Mouse (Mus musculus): Measurements from ENCODE around the gene Klhl21. TPM values are rescaled to one million over a fixed set of nuclear protein-coding genes. Genes with fewer than 3 reads are reported as not detected.

The Klhl21 gene
- 10.6 and 10.9 TPM in 2 replicates for polyA plus RNA-seq (2015; fragmentation: Nextera tagmentation; extraction: Ambion mirVana)

DNA sequence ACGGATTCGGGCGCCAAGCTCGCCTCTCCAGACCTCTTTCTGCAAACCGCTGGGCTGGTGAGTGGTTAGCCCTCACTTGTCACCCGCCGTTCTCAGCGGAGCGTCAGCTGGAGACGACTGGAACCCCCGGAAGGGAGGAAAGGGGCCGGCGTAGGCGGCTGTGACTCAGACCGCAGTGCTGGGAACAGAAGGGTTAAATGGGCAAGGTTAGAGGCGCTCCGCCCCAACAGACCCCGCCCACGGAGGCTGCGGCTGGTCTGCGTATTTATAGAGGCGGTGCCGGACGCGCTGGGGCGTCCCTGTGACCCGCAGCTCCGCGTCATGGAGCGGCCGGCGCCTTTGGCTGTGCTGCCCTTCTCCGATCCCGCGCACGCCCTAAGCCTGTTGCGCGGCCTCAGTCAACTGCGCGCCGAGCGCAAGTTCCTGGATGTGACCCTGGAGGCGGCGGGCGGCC lies at the start of gene Klhl21:
Gene Klhl21, plus strand, starts transcription at position 182 of the 454 bp plus-strand sequence.
- peak; percentile 93 for ATAC-seq
- Histone ChIP-seq H3K9ac (peak within 1 kb of the TSS; percentile 65), H3K27me3 (replicated peaks) (no peaks in the 10 kb centered on the region), H3K4me1 (replicated peaks) (peaks cover 38% of the 10 kb centered on the region), H3K36me3 (no peaks in the 10 kb centered on the region), H3K9me3 (no peaks in the 10 kb centered on the region), H3K4me3 (replicated peaks) (peak within 1 kb of the TSS; percentile 79), H3K4me2 (replicated peaks) (peak within 1 kb of the TSS; percentile 96), H3K27ac (peak within 1 kb of the TSS; percentile 91)
- WGBS = under 1% methylated on average over 45 of the region's 45 CpGs

DNA sequence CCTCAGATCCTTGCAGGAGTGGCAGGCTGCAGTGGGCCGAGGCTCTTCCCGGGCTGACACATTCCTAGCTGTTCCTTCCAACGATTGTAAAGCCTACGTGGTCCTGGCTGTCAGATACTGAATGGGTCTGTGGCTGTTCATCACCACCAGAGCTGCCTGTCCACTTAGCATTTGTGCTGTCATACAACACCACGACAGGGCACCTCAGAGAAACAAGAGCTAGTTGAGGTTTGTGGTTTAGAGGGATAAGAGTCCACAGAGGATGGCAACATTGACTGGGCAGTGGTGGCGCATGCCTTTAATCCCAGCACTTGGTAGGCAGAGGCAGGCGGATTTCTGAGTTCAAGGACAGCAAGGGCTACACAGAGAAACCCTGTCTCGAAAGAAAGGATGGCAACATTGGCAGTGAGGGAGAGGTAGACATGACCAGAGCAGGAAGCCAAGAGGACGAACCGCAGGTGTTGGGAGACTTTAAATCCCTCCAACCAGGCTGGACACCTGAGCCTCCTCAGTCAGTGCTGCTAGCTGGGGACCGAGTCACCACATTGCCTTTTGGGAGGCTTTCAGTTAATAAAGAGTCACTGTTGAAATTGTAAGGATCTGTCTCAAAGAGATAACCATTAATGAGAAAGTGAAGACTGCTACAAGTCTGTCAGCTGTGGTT lies 48.6 kb upstream of the Klhl21 start:
- H3K36me3 ChIP-seq = peaks cover 50% of the 10 kb centered on the region
- H3K9me3 ChIP-seq = no peaks in the 10 kb centered on the region
- no peak for ATAC-seq
- H3K4me3 ChIP-seq (replicated peaks) = no peak overlapping the region
- no peak overlapping the region for H3K9ac ChIP-seq
- H3K27me3 ChIP-seq (replicated peaks) = no peaks in the 10 kb centered on the region
- no peak overlapping the region for H3K27ac ChIP-seq
- H3K4me1 ChIP-seq (replicated peaks) = no peaks in the 10 kb centered on the region
- H3K4me2 ChIP-seq (replicated peaks) = no peak overlapping the region
- whole genome bisulfite sequencing = 90% methylated on average over 11 of the region's 11 CpGs

DNA sequence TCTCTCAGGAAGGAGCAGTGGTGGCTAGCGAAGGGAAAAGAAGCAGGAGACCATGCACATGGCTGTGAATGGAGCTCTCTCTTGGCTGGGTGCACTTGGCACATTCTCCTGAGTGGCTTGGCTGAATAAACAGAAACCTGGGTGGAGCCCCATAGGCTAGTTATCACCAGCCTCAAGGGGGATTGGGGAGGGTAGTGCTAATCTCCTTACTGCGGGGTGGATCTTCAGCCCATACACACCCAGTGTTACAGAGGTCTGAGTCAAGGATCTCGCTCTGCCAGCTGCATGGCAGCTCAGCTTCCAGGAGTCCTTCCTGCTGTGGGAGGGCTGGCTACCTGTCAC lies 48.1 kb upstream of the Klhl21 start:
- Histone ChIP-seq H3K4me2 (replicated peaks) (no peak overlapping the region), H3K9me3 (no peaks in the 10 kb centered on the region), H3K27ac (no peak overlapping the region), H3K9ac (no peak overlapping the region), H3K4me1 (replicated peaks) (no peaks in the 10 kb centered on the region), H3K36me3 (peaks cover 50% of the 10 kb centered on the region), H3K4me3 (replicated peaks) (no peak overlapping the region), H3K27me3 (replicated peaks) (no peaks in the 10 kb centered on the region)
- WGBS = 68% methylated on average over 3 of the region's 3 CpGs
- peak; percentile 92 for ATAC-seq

DNA sequence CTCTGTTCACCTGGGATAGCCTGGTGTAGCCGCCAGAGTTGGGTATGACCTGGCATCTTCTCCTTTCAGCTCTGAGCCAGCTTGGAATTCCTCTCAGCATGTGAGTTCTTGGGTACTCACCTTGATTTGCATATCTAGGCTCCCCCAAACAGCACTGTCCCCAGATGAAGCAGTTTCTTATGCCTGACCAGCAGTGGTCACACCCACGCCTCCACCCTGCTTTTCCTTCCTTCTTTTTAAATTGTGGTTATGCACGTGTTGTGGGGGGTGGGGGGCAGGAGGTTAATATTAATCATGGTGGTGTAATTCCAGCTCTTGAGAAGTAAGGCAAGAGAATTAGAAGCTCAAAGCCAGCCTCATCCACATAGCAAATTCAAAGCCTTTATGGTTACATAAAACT lies 45.8 kb upstream of the Klhl21 start:
- H3K36me3 ChIP-seq = peaks cover 30% of the 10 kb centered on the region; the same call in 1 of the 2 replicates
- H3K4me2 ChIP-seq (replicated peaks) = no peak overlapping the region
- 86% methylated on average over 3 of the region's 3 CpGs for WGBS
- H3K27ac ChIP-seq = no peak overlapping the region
- H3K9me3 ChIP-seq = no peaks in the 10 kb centered on the region
- ATAC-seq = no peak
- no peak overlapping the region for H3K4me3 ChIP-seq (replicated peaks)
- no peaks in the 10 kb centered on the region for H3K27me3 ChIP-seq (replicated peaks)
- H3K4me1 ChIP-seq (replicated peaks) = no peaks in the 10 kb centered on the region
- no peak overlapping the region for H3K9ac ChIP-seq

DNA sequence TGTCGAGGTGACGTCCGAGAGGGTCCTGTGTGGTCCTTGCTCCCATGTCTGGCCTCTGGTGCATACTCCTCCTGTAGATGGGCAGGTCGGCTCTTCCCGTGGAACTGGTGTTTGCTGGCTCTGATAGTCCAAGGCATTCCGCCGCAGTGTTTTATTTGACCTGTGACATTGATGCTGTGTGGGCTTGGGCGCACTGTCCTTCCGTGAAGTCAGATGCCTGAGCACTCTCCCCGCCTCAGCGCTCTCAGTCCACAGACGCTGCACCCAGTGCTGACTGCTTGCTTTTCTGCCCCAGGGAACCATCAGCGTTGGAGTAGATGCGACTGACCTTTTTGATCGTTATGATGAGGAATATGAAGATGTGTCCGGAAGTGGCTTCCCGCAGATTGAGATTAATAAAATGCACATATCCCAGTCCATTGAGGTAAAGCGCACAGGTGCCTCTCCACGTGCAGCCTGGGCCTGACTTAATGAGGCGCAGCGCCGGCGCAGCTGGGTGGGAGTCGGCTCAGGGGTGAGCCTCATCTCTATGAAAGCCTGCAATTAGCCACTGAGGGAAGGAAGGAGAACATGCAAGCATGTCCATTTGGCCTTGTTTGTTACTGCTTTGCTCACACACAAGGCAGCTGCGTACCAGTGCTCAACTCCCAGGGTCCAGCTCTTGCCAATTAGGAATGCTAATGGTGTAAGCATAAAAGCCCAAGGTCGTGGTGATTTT lies 40.2 kb upstream of the Klhl21 start:
- Histone ChIP-seq H3K27ac (no peak overlapping the region), H3K36me3 (peaks cover 25% of the 10 kb centered on the region; the same call in 1 of the 2 replicates), H3K27me3 (replicated peaks) (no peaks in the 10 kb centered on the region), H3K9ac (no peak overlapping the region), H3K4me2 (replicated peaks) (no peak overlapping the region), H3K4me1 (replicated peaks) (no peaks in the 10 kb centered on the region), H3K9me3 (no peaks in the 10 kb centered on the region), H3K4me3 (replicated peaks) (no peak overlapping the region)
- ATAC-seq = no peak
- WGBS = 93% methylated on average over 26 of the region's 26 CpGs

DNA sequence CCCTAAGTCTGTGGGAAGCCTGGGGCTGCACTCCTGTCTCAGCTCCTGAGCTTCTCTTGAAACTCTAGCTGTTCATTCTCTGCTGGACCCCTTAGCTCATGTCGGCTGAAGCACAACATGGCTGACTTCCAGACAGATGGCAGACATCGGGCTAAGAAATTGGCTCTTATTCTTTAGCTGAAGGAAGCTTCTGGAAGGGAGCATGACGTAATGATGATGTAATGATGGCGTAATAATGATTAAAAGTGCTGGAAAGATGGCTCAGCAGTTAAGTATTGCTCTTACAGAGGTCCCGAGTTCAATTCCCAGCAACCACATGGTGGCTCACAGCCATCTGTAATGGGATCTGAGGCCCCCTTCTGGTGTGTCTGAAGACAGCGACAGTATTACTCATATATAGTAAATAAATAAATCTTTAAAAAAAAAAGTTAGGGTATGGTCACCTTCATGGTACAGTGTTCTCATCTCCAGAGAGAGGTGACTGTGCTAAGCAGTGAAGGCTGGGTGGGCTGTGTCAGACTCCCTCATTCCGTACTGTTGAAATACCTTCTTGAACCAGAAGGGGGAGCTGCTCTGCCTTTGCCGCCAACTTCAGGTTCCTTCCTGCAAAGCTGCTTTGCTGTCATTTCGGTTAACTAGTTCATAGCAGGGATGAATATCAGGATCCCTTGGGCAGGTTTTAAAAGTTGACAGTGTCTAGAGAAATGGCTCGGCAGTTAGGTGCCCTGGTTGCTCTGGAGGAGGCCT lies 36.2 kb upstream of the Klhl21 start:
- WGBS = 71% methylated on average over 10 of the region's 10 CpGs
- no peaks in the 10 kb centered on the region for H3K4me1 ChIP-seq (replicated peaks)
- peaks cover 31% of the 10 kb centered on the region for H3K36me3 ChIP-seq
- no peak overlapping the region for H3K4me2 ChIP-seq (replicated peaks)
- H3K9me3 ChIP-seq = no peaks in the 10 kb centered on the region
- H3K9ac ChIP-seq = no peak overlapping the region
- no peak overlapping the region for H3K27ac ChIP-seq
- no peaks in the 10 kb centered on the region for H3K27me3 ChIP-seq (replicated peaks)
- no peak for ATAC-seq
- H3K4me3 ChIP-seq (replicated peaks) = no peak overlapping the region

DNA sequence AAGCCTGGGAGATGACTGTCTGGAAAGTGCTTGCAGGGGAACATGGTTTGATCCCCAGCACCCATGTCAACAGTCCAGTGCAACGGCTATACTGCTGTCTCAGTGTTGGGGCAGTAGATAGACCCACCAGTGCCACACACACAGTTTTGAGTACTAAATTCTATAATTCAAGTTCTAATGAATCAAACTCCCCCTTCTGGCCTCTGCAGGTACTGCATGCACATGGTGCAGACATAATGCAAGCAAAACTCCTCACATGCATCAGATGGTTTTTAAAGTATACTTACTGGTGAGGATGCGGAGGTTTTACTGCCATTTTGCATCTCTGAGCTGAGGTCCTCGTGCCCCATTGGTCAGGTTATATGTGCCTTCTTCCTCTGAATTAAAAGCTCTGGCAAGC lies 33.2 kb upstream of the Klhl21 start:
- ATAC-seq = no peak
- Histone ChIP-seq H3K36me3 (peaks cover 33% of the 10 kb centered on the region), H3K27me3 (replicated peaks) (no peaks in the 10 kb centered on the region), H3K9ac (no peak overlapping the region), H3K27ac (no peak overlapping the region), H3K4me2 (replicated peaks) (no peak overlapping the region), H3K9me3 (no peaks in the 10 kb centered on the region), H3K4me3 (replicated peaks) (no peak overlapping the region), H3K4me1 (replicated peaks) (no peaks in the 10 kb centered on the region)
- 95% methylated on average over 3 of the region's 3 CpGs for WGBS

DNA sequence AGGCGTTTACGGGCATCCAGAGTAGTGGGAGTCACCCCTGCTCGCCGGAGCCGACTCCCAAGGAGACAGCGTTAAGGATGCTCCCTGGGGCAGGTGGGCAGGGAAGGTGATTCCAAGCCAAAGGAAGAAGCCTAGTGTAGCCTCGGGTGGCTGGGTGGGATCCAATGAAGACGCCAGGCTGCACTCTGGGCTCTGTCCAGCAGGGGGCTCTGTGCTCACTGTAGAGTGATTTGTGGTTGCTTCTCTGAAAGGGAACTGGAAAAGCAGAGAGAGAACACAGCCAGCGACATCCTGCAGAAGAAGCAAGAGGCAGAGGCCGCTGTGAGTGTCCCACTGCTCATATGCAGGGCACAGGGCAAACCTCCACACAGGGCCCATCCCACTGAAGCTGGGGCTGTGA lies 30.9 kb upstream of the Klhl21 start:
- 0 out of 2 replicates have a peak, but pooled peaks have one; percentile 15 for ATAC-seq
- H3K9ac ChIP-seq = no peak overlapping the region
- no peak overlapping the region for H3K4me2 ChIP-seq (replicated peaks)
- H3K36me3 ChIP-seq = peaks cover 39% of the 10 kb centered on the region
- no peak overlapping the region for H3K4me3 ChIP-seq (replicated peaks)
- H3K9me3 ChIP-seq = no peaks in the 10 kb centered on the region
- no peaks in the 10 kb centered on the region for H3K4me1 ChIP-seq (replicated peaks)
- H3K27ac ChIP-seq = no peak overlapping the region
- H3K27me3 ChIP-seq (replicated peaks) = no peaks in the 10 kb centered on the region
- 41% methylated on average over 10 of the region's 10 CpGs for WGBS

DNA sequence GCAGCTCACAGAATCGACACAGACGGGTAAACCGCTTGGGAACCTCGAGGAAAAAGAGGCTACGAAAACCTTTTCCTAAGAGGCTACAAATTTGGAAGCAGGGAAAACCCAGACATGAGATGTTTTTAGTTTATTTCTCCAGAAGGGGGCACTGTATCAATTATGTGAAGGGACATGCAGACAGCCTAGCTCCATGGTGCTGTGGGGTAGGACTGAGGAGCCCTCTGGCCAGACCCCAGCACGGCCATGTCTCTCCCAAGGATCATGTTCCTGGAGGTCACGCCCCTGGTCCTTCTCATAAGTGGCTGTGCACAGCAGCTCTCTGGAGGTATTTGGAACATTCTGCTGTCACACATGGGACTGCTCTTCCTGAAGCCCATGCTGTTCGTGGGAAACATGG lies 27.9 kb upstream of the Klhl21 start:
- no peak overlapping the region for H3K4me3 ChIP-seq (replicated peaks)
- H3K36me3 ChIP-seq = peaks cover 31% of the 10 kb centered on the region
- no peaks in the 10 kb centered on the region for H3K9me3 ChIP-seq
- H3K27ac ChIP-seq = no peak overlapping the region
- no peaks in the 10 kb centered on the region for H3K27me3 ChIP-seq (replicated peaks)
- H3K4me2 ChIP-seq (replicated peaks) = no peak overlapping the region
- WGBS = 77% methylated on average over 8 of the region's 8 CpGs
- ATAC-seq = no peak
- no peak overlapping the region for H3K9ac ChIP-seq
- H3K4me1 ChIP-seq (replicated peaks) = peaks cover 2% of the 10 kb centered on the region; the same call in 1 of the 2 replicates

DNA sequence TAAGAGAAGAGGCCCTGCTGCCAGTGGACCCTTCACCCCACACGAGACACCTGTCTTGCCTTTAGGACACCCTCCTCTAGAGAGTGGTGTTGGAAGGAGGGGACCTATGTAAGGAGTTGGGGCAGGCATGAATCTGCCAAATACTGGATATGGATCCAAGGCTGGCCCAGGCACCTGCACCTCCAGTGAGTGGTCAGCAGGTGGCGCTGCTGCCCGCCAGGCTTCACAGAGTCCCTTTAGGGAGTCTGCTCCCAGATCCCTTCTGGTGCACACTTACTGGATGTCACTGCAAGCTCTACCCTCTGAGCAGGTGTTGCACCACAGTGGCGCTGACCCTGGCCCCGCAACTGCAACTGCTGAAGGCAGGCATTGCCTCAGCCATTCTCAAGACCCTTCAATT lies 27.2 kb upstream of the Klhl21 start:
- ATAC-seq = peak; percentile 69
- 12% methylated on average over 5 of the region's 5 CpGs for WGBS
- peaks cover 4% of the 10 kb centered on the region; the same call in 1 of the 2 replicates for H3K4me1 ChIP-seq (replicated peaks)
- no peak overlapping the region for H3K4me3 ChIP-seq (replicated peaks)
- H3K36me3 ChIP-seq = peaks cover 31% of the 10 kb centered on the region
- H3K27ac ChIP-seq = no peak overlapping the region
- H3K27me3 ChIP-seq (replicated peaks) = no peaks in the 10 kb centered on the region
- H3K9me3 ChIP-seq = no peaks in the 10 kb centered on the region
- H3K4me2 ChIP-seq (replicated peaks) = no peak overlapping the region
- H3K9ac ChIP-seq = no peak overlapping the region

DNA sequence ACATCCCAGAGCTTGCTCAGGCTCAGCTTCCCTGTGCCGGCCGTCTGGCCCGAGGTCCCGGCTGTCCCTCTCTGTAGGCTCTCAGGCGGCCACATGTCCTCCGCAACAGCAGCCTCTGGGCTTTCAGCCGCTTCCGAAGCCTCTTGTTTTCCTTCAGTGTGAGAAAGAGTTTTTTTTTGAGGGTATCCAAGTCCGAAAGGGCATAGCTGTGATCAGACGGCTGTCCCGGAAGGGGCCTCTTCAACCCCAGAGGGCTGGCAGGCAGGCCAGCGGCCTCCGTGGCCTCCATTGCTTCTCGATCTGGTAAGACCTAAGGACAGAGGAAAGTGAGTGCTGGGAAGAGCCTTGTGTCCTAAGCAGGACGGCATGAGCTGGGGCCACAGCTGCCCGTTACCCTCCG lies 25.6 kb upstream of the Klhl21 start:
- H3K27me3 ChIP-seq (replicated peaks) = no peaks in the 10 kb centered on the region
- H3K9ac ChIP-seq = no peak overlapping the region
- 62% methylated on average over 17 of the region's 17 CpGs for WGBS
- peaks cover 14% of the 10 kb centered on the region for H3K4me1 ChIP-seq (replicated peaks)
- H3K36me3 ChIP-seq = peaks cover 30% of the 10 kb centered on the region
- H3K9me3 ChIP-seq = no peaks in the 10 kb centered on the region
- no peak for ATAC-seq
- no peak overlapping the region for H3K27ac ChIP-seq
- no peak overlapping the region for H3K4me3 ChIP-seq (replicated peaks)
- no peak overlapping the region for H3K4me2 ChIP-seq (replicated peaks)

DNA sequence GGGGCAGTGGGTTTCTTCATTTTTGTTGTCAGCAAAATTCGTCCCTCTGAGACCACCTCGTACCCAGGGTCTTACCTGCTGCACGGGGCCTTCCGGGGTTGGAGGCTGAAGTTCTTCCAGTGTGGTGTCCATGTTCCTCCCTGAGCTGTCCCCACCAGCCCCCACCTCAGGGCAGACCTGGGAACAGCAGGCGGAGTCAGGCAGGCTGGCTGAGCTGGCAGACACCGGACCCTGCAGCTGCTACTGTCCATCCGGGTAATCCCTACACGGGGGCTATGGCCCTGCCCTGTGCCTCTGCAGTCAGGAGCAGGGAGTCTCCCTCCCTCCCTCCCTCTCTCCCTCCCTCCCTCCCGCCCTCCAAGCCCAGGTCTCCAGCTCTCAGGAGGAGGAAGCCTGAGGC lies 25.0 kb upstream of the Klhl21 start:
- H3K9ac ChIP-seq = no peak overlapping the region

More for the DNA sequence above, 25.0 kb upstream of the Klhl21 start:
- no peaks in the 10 kb centered on the region for H3K27me3 ChIP-seq (replicated peaks)
- ATAC-seq = no peak
- WGBS = 33% methylated on average over 8 of the region's 9 CpGs
- peaks cover 26% of the 10 kb centered on the region for H3K36me3 ChIP-seq
- no peak overlapping the region for H3K27ac ChIP-seq
- H3K4me2 ChIP-seq (replicated peaks) = no peak overlapping the region
- H3K4me1 ChIP-seq (replicated peaks) = peaks cover 15% of the 10 kb centered on the region
- H3K4me3 ChIP-seq (replicated peaks) = no peak overlapping the region
- H3K9me3 ChIP-seq = no peaks in the 10 kb centered on the region
